Comparison of ENCODE assay signal across 8 mouse cellular contexts in the genomic region with DNA sequence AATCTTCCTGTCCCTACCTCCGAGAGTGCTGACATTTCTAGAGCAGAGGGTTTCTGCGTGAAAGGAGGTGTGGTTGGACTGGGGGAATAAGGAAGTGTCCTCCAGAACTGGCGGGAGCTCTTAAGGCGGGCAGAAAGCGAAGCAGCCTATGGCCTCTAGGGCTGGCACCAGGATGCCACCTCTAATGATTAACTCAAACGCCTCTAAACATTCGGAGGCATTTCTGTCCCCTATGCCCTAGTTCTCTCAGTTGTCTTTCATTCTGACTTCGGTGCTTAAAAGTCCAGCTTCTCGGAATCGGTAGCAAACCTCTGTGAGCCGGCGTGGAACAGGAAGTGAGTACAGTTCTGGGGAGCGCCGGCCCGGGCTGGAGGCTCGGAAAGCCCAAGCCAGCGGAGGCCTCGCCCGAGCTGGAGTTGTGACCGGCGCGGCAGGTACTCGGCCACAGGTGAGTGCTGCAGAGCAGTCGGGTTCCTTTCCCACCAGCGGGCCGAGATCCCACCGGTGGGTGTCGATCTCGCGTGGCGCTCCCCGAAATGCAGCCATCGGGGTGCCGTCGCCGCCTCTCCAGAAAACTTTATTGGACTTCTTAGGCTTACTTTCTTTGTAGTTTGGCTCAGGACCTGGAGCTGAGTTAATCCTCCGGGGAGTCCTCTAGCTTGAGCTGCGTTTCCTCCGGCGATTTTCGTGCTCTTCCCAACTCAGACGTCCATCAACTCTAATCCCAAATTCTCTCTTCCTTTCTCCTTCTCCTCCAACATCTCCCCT. TPM values are rescaled to one million over a fixed set of nuclear protein-coding genes. Genes with fewer than 3 reads are reported as not detected.
DNase-seq lines count a peak whose midpoint lies in the region.

A gene (plus strand): TSS at position 84 of the 768 bp plus-strand sequence.

- WGBS in large intestine, adult 2 months = under 1% methylated on average over 42 of the region's 42 CpGs
- 1% methylated on average over 42 of the region's 42 CpGs for WGBS in midbrain, embryonic 10.5 days

- DNase-seq in CD4-positive, CD25-positive, alpha-beta regulatory T cell, adult 2 months (ENCODE audit: low read depth, low spot score) = peak; percentile 77
- peak; percentile 79 for DNase-seq in adrenal gland, adult 2 months
- DNase-seq in fat pad, adult 2 months (ENCODE audit: extremely low read depth, low read depth, low spot score) = peak; percentile 39
- DNase-seq in heart, postnatal 25 days (ENCODE audit: low spot score) = peak; percentile 13
- peak; percentile 90 for DNase-seq in large intestine, adult 2 months (ENCODE audit: low read depth, low spot score)
- peak; percentile 48 for DNase-seq in midbrain, embryonic 10.5 days (ENCODE audit: low spot score)
- DNase-seq in spleen, postnatal 4 days (ENCODE audit: low spot score in 2 of 2) = peak; percentile 56 to 79
- DNase-seq in frontal cortex, postnatal 36 days (ENCODE audit: low spot score in 2 of 2) = no peak

- H3K4me1 ChIP-seq in midbrain, embryonic 10.5 days = peaks cover 13% of the 10 kb centered on the region

- H3K4me3 ChIP-seq in midbrain, embryonic 10.5 days = peak within 1 kb of the TSS; percentile 65

- H3K27me3 ChIP-seq in midbrain, embryonic 10.5 days (ENCODE audit: low read depth, poor library complexity, severe bottlenecking) = 0 out of 2 replicates have a peak, but pooled peaks cover 5% of the 10 kb centered on the region

- no peaks in the 10 kb centered on the region for H3K9me3 ChIP-seq in midbrain, embryonic 10.5 days (replicated peaks)

- intact Hi-C loops in heart, postnatal 25 days (cut with DNase I) = no loop called here

- peak within 1 kb of the TSS; percentile 81 for H3K27ac ChIP-seq in midbrain, embryonic 10.5 days (replicated peaks)

- no peaks in the 10 kb centered on the region for H3K36me3 ChIP-seq in midbrain, embryonic 10.5 days

RNA-seq across cellular contexts. Expression of the gene that starts here (rescaled TPM):
- total RNA-seq in adrenal gland, adult 2 months (2021) = 10 to 100 TPM; 15.5 to 22.9 TPM
- polyA plus RNA-seq in adrenal gland, adult 2 months (2012; rRNA removed) = 0.74 and 0.89 TPM in 2 replicates
- 1 to 10 TPM; 8.0 to 8.2 TPM for total RNA-seq in heart, postnatal 25 days (2021)
- polyA plus RNA-seq in large intestine, adult 2 months (2012; rRNA removed) = 20.4 and 31.8 TPM in 2 replicates
- 10.0 TPM in 2 replicates for polyA plus RNA-seq in midbrain, embryonic 10.5 days (2016; fragmentation: Nextera tagmentation; extraction: Ambion mirVana)

Comparison
In these comparisons a context has a peak if more than half of its experiments do, and no peak if none do; other contexts are left out.
1. DNase-seq: peak in CD4-positive, CD25-positive, alpha-beta regulatory T cell, adult 2 months (single experiment), adrenal gland, adult 2 months (single experiment), fat pad, adult 2 months (single experiment), heart, postnatal 25 days (single experiment), large intestine, adult 2 months (single experiment), midbrain, embryonic 10.5 days (single experiment) and spleen, postnatal 4 days (2 of 2); none in frontal cortex, postnatal 36 days (0 of 2).